Mouse (Mus musculus) E14TG2a.4 (cell line): ENCODE data around the gene Coro1a.
"Not testable (repeated sequence)": the region's sequence is repeated elsewhere in the genome, so short reads cannot be mapped to it uniquely, and the experiment has no call there.

Source experiments
- CTCF ChIP-seq: conservative IDR thresholded peaks from 2 replicates; pipeline ENCODE4 v1.5.1; 2014; ENCODE audit warnings: low read length
- NANOG ChIP-seq: IDR thresholded peaks from 2 replicates; pipeline ENCODE4 v1.6.1; 2014; ENCODE audit warnings: borderline replicate concordance, low read length, mixed read lengths
- POU5F1 ChIP-seq: IDR thresholded peaks from 2 replicates; pipeline ENCODE4 v1.6.1; 2014; ENCODE audit warnings: low read length, borderline replicate concordance

- TF ChIP-seq CTCF, NANOG, POU5F1: not testable (repeated sequence)
These were observed 19.4 kb downstream of the Coro1a start for GRCm38 (mm10) chr7:126688156-126688555.
